Mouse (Mus musculus): ENCODE measurements around the gene Tpd52l1. TPM values are rescaled to one million over a fixed set of nuclear protein-coding genes. Genes with fewer than 3 reads are reported as not detected.

Tpd52l1 gene
- polyA plus RNA-seq, 1 experiment from 2014 or later: 39.2 TPM

DNA sequence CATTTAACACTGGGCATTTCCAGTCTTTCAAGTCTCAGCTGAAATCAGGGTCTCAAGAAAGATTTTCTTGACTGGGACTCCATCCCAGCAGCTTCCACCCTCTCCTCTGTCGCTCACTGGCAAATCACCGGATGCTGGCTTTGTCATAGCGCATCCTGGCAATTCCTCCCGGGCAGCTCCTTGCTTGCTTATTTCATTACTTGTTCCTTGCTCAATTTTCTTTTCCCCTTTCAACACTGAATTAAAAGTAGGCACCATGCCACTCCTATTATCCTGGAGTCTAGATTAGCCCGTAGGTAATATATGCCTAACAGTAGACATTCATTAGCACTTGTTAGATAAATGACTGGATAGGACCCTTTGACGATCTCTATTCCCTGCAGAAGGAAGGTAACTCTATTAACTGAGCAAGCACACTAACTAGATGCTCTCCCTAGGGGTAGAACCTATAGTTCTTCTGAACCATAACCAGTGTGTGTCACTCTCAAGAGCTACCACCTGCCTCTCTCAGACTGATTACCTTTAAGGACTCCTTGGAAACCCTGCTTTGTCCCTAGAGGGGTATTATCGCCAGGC is 90.8 kb downstream of the Tpd52l1 start:
- Histone ChIP-seq H3K9me3 (ENCODE audit: control insufficient read depth, low read length) (no peaks in the 10 kb centered on the region), H3K4me3 (ENCODE audit: low read length) (no peak overlapping the region), H3K27ac (ENCODE audit: low read depth, low read length) (no peak overlapping the region), H3K27me3 (ENCODE audit: control insufficient read depth, insufficient read depth, low read length) (no peaks in the 10 kb centered on the region), H3K36me3 (ENCODE audit: control insufficient read depth, insufficient read depth, low read length) (no peaks in the 10 kb centered on the region), H3K9ac (ENCODE audit: low read depth, low read length) (no peak overlapping the region), H3K4me2 (replicated peaks; ENCODE audit: low read depth, low read length) (no peak overlapping the region), H3K4me1 (ENCODE audit: control insufficient read depth, insufficient read depth, low read length) (no peaks in the 10 kb centered on the region)
- 77% methylated on average over 7 of the region's 7 CpGs for WGBS
- no peak for ATAC-seq (ENCODE audit: low FRiP score, low TSS enrichment)

DNA sequence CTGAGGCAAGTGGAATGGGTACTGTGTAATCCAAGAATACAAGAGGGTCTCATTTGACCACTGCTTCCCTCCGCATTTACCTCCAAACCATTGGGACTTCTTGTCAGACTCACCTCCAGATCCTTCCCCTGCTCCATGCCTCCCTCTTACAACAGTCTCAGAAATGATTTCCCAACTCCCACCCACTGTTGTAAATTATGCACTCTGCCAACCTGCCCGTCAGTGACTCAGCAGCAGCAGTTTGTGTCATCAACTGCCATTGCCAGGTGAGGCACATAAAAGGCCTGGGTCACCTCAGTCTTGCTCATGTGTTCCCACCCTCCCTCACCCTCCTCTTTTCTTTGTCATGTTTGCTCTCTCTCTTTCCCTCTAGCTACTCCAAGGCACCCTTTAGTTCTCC is 91.6 kb downstream of the Tpd52l1 start:
- no peaks in the 10 kb centered on the region for H3K9me3 ChIP-seq (ENCODE audit: control insufficient read depth, low read length)
- H3K36me3 ChIP-seq (ENCODE audit: control insufficient read depth, insufficient read depth, low read length): no peaks in the 10 kb centered on the region
- no peak overlapping the region for H3K4me3 ChIP-seq (ENCODE audit: low read length)
- H3K4me1 ChIP-seq (ENCODE audit: control insufficient read depth, insufficient read depth, low read length): no peaks in the 10 kb centered on the region
- no peak overlapping the region for H3K9ac ChIP-seq (ENCODE audit: low read depth, low read length)
- 75% methylated on average over 2 of the region's 2 CpGs for WGBS
- no peak overlapping the region for H3K27ac ChIP-seq (ENCODE audit: low read depth, low read length)
- ATAC-seq (ENCODE audit: low FRiP score, low TSS enrichment): no peak
- no peaks in the 10 kb centered on the region for H3K27me3 ChIP-seq (ENCODE audit: control insufficient read depth, insufficient read depth, low read length)
- no peak overlapping the region for H3K4me2 ChIP-seq (replicated peaks; ENCODE audit: low read depth, low read length)

DNA sequence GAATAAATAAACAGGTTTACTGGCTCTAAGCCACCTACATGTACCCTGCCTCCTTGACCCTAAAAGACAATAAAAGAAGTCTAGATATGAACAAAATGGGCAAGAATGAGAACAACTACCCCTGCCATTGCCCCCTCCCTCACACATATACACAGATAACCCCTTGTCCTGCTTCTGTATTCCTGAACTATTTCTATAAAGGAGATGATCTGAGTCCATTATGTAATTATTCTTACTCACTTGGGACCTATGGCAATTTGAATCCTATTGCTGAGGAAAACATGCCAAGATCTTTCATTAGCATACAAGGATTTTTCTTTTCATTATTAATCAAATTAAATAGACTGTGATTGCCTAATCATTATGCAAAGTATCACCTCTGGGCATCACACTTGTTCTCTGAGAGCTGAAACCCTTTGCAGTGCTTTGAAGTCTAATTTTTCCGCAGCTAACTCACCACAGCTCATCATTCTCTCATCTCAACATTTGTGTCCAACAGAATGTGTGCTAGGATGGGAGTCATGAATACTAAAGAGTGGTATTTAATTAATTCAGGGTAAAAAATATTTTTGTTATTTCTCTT is 92.8 kb downstream of the Tpd52l1 start:
- Histone ChIP-seq H3K4me3 (ENCODE audit: low read length) (no peak overlapping the region), H3K9me3 (ENCODE audit: control insufficient read depth, low read length) (no peaks in the 10 kb centered on the region), H3K27ac (ENCODE audit: low read depth, low read length) (no peak overlapping the region), H3K27me3 (ENCODE audit: control insufficient read depth, insufficient read depth, low read length) (no peaks in the 10 kb centered on the region), H3K4me1 (ENCODE audit: control insufficient read depth, insufficient read depth, low read length) (no peaks in the 10 kb centered on the region), H3K9ac (ENCODE audit: low read depth, low read length) (no peak overlapping the region), H3K4me2 (replicated peaks; ENCODE audit: low read depth, low read length) (no peak overlapping the region), H3K36me3 (ENCODE audit: control insufficient read depth, insufficient read depth, low read length) (no peaks in the 10 kb centered on the region)
- ATAC-seq (ENCODE audit: low FRiP score, low TSS enrichment): no peak
- 86% methylated on average over 1 of the region's 1 CpGs for WGBS

DNA sequence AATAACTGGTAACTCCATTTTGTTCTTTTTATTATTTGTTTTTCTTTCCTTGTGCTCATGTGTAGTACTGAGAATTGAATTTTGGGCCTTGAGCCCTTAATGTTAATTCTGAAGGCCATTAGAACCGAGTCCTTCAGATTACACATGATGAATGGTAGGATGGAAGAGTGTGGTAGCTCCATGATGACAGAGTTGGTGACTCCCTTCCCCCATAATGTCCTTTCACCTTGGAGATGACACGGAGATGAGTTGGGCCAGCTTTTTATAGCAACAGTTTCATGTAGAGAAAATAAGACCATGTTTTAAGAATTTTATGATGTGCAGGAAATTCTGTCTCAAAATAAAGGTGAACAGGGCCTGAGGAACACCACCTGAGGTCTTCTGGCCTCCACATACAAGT is 94.7 kb downstream of the Tpd52l1 start:
- Histone ChIP-seq H3K9me3 (ENCODE audit: control insufficient read depth, low read length) (no peaks in the 10 kb centered on the region), H3K4me1 (ENCODE audit: control insufficient read depth, insufficient read depth, low read length) (no peaks in the 10 kb centered on the region), H3K27ac (ENCODE audit: low read depth, low read length) (no peak overlapping the region), H3K9ac (ENCODE audit: low read depth, low read length) (no peak overlapping the region), H3K27me3 (ENCODE audit: control insufficient read depth, insufficient read depth, low read length) (no peaks in the 10 kb centered on the region), H3K4me2 (replicated peaks; ENCODE audit: low read depth, low read length) (no peak overlapping the region), H3K4me3 (ENCODE audit: low read length) (no peak overlapping the region), H3K36me3 (ENCODE audit: control insufficient read depth, insufficient read depth, low read length) (no peaks in the 10 kb centered on the region)
- ATAC-seq (ENCODE audit: low FRiP score, low TSS enrichment): no peak
- whole genome bisulfite sequencing: 86% methylated on average over 2 of the region's 2 CpGs

DNA sequence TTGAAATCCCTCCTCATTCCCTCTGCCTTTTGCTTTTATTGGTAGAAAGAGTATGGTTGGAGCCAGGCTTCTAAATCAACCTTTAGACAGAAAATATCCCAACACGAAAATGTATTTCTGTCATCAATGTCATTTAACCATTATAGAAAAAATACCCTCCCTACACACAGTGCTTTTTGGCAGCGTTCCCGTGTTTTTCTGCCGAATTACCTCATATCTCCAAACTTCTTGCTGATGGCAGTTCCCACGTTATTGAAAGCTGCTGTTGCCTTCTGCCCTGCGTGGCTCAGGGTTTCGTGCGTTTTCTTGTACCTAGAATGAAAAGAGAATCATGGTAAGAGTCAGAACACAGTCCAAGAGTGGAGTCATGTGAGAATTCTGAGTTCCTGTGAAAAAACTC is 99.4 kb downstream of the Tpd52l1 start:
- Histone ChIP-seq H3K9ac (ENCODE audit: low read depth, low read length) (no peak overlapping the region), H3K27me3 (ENCODE audit: control insufficient read depth, insufficient read depth, low read length) (no peaks in the 10 kb centered on the region), H3K4me3 (ENCODE audit: low read length) (no peak overlapping the region), H3K4me2 (replicated peaks; ENCODE audit: low read depth, low read length) (no peak overlapping the region), H3K36me3 (ENCODE audit: control insufficient read depth, insufficient read depth, low read length) (no peaks in the 10 kb centered on the region), H3K9me3 (ENCODE audit: control insufficient read depth, low read length) (no peaks in the 10 kb centered on the region), H3K27ac (ENCODE audit: low read depth, low read length) (no peak overlapping the region), H3K4me1 (ENCODE audit: control insufficient read depth, insufficient read depth, low read length) (no peaks in the 10 kb centered on the region)
- WGBS: 72% methylated on average over 8 of the region's 8 CpGs
- no peak for ATAC-seq (ENCODE audit: low FRiP score, low TSS enrichment)

DNA sequence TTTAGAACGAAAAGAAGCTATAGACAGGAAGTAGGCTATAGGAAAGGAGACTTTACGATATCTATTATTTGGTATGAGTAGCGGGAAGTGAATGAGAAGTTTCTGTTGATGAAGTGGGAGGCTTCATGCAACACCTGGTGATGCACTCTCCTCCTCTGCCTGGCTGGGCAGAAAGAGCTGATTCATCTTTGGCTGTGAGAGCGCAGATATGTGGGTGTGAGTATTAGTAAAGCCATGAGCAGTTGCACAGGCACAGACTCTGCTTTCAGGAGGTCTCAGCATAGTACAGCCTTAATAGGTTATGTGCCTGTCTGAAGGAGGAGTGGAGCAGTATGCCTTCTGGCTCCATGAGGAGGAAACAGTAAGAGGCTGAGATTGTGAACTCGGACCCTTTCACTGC is 109.3 kb downstream of the Tpd52l1 start:
- Histone ChIP-seq H3K9me3 (ENCODE audit: control insufficient read depth, low read length) (no peaks in the 10 kb centered on the region), H3K4me1 (ENCODE audit: control insufficient read depth, insufficient read depth, low read length) (no peaks in the 10 kb centered on the region), H3K27me3 (ENCODE audit: control insufficient read depth, insufficient read depth, low read length) (no peaks in the 10 kb centered on the region), H3K36me3 (ENCODE audit: control insufficient read depth, insufficient read depth, low read length) (no peaks in the 10 kb centered on the region), H3K4me3 (ENCODE audit: low read length) (no peak overlapping the region), H3K27ac (ENCODE audit: low read depth, low read length) (no peak overlapping the region), H3K9ac (ENCODE audit: low read depth, low read length) (no peak overlapping the region), H3K4me2 (replicated peaks; ENCODE audit: low read depth, low read length) (no peak overlapping the region)
- ATAC-seq (ENCODE audit: low FRiP score, low TSS enrichment): no peak
- WGBS: 79% methylated on average over 5 of the region's 5 CpGs

DNA sequence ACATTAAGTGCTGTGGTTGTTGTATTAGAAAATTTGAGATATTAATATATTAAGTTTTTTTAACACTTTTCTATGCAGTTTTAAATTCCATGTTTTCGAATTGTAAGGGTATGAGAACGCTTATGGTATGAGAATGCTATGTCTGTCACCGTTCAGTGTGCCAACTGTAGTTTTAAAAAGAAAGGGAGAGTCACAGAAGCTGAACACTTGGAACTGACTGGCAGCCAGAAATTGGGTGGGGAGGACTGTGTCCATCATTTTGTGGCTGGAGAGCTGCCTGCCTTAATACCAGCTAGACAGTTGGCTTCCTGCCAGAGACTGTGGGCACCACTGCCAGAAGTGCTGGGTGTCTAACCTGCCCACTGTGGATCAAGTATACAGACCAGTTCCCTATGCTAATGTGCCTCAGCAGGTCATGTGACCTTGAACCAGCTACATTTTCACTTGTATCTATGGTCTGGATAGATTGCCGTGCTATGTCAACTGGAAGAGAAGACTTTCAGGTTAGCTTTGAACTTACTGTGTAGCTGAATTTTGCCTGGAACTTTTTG is 114.5 kb downstream of the Tpd52l1 start:
- 89% methylated on average over 4 of the region's 4 CpGs for WGBS
- H3K4me2 ChIP-seq (replicated peaks; ENCODE audit: low read depth, low read length): no peak overlapping the region
- no peak overlapping the region for H3K27ac ChIP-seq (ENCODE audit: low read depth, low read length)
- H3K4me1 ChIP-seq (ENCODE audit: control insufficient read depth, insufficient read depth, low read length): no peaks in the 10 kb centered on the region
- H3K9ac ChIP-seq (ENCODE audit: low read depth, low read length): no peak overlapping the region
- no peak for ATAC-seq (ENCODE audit: low FRiP score, low TSS enrichment)
- no peak overlapping the region for H3K4me3 ChIP-seq (ENCODE audit: low read length)
- H3K36me3 ChIP-seq (ENCODE audit: control insufficient read depth, insufficient read depth, low read length): peaks cover 9% of the 10 kb centered on the region
- H3K27me3 ChIP-seq (ENCODE audit: control insufficient read depth, insufficient read depth, low read length): no peaks in the 10 kb centered on the region
- no peaks in the 10 kb centered on the region for H3K9me3 ChIP-seq (ENCODE audit: control insufficient read depth, low read length)

DNA sequence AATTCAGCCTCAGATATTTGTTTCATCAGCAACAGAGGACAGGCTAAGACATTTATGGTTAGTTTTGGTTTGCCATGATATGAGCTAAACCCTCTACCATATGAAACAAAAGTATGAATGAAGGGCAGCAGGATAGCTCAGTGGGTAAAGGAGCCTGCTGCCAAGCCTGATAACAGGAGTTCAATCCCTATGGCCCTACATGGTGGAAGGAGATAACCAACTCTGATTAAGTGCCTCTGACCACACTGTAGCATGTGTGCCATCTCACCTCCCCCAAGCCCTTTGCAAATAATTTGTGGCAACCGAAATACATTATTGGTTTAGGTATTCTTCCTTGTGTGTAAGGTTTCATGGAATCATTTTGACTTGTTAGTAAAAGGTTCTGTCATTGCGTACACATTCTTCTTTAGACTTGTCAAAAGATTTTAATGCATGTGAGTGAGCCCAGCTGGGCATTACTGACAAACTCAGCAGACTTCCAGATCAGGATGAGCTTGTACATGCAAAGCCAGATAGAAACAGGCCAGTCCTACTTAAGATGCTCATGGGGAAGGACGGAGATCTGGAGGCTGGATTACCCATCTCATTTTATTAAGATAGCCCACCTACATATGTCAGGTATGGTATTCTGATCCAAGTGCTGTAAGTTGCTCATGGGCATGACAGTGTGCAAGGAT is 115.3 kb downstream of the Tpd52l1 start:
- peaks cover 14% of the 10 kb centered on the region for H3K36me3 ChIP-seq (ENCODE audit: control insufficient read depth, insufficient read depth, low read length)
- no peak overlapping the region for H3K4me3 ChIP-seq (ENCODE audit: low read length)
- WGBS: 96% methylated on average over 3 of the region's 3 CpGs
- H3K27me3 ChIP-seq (ENCODE audit: control insufficient read depth, insufficient read depth, low read length): no peaks in the 10 kb centered on the region
- no peak for ATAC-seq (ENCODE audit: low FRiP score, low TSS enrichment)
- no peaks in the 10 kb centered on the region for H3K4me1 ChIP-seq (ENCODE audit: control insufficient read depth, insufficient read depth, low read length)
- H3K4me2 ChIP-seq (replicated peaks; ENCODE audit: low read depth, low read length): no peak overlapping the region
- no peak overlapping the region for H3K27ac ChIP-seq (ENCODE audit: low read depth, low read length)
- H3K9me3 ChIP-seq (ENCODE audit: control insufficient read depth, low read length): no peaks in the 10 kb centered on the region
- H3K9ac ChIP-seq (ENCODE audit: low read depth, low read length): no peak overlapping the region

DNA sequence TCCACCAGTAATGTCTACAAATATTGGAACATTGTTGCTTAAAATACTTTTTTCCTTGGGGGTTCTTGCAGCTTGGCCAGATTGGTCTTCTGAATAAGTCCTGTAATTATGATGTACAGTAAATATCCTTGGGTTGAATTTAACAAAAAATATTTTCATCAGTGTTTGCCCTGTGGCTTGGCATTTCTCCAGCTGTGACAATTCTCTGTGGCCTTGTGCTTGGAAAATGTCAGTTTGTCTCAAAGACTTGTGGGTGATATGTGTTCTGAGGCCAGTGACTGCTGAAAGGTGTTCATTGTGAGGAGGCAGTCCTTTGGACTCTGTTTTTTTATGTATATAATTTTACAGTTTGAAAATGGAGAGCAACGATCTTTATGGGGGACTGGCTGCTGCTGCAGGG is 116.3 kb downstream of the Tpd52l1 start:
- peaks cover 14% of the 10 kb centered on the region for H3K36me3 ChIP-seq (ENCODE audit: control insufficient read depth, insufficient read depth, low read length)
- no peaks in the 10 kb centered on the region for H3K27me3 ChIP-seq (ENCODE audit: control insufficient read depth, insufficient read depth, low read length)
- H3K4me3 ChIP-seq (ENCODE audit: low read length): no peak overlapping the region
- no peaks in the 10 kb centered on the region for H3K9me3 ChIP-seq (ENCODE audit: control insufficient read depth, low read length)
- no peak overlapping the region for H3K4me2 ChIP-seq (replicated peaks; ENCODE audit: low read depth, low read length)
- no peak for ATAC-seq (ENCODE audit: low FRiP score, low TSS enrichment)
- no peak overlapping the region for H3K27ac ChIP-seq (ENCODE audit: low read depth, low read length)
- WGBS: 79% methylated on average over 1 of the region's 1 CpGs
- no peak overlapping the region for H3K9ac ChIP-seq (ENCODE audit: low read depth, low read length)
- no peaks in the 10 kb centered on the region for H3K4me1 ChIP-seq (ENCODE audit: control insufficient read depth, insufficient read depth, low read length)
